Mouse (Mus musculus): ENCODE measurements around the gene Pdcd1. TPM values are rescaled to one million over a fixed set of nuclear protein-coding genes. Genes with fewer than 3 reads are reported as not detected.
"Not testable (repeated sequence)": the region's sequence is repeated elsewhere in the genome, so short reads cannot be mapped to it uniquely, and the experiment has no call there.

Pdcd1 gene
- polyA plus RNA-seq, 1 experiment = 0.12 TPM

- no peak for DNase-seq (ENCODE audit: extremely low spot score in 1 of 2, low spot score in 1 of 2)
These were observed 19.2 kb downstream of the Pdcd1 start for GRCm38 (mm10) chr1:94033075-94033602.

GRCm38 (mm10) chr1:94028741-94029140 lies 23.6 kb downstream of the Pdcd1 start:
- no peak for DNase-seq (ENCODE audit: extremely low spot score in 1 of 2, low spot score in 1 of 2)

- peak in 1 of 2 experiments; percentile 19 for DNase-seq (ENCODE audit: extremely low spot score in 1 of 2, low spot score in 1 of 2)
These were observed 24.7 kb downstream of the Pdcd1 start for GRCm38 (mm10) chr1:94027506-94028108.

DNA sequence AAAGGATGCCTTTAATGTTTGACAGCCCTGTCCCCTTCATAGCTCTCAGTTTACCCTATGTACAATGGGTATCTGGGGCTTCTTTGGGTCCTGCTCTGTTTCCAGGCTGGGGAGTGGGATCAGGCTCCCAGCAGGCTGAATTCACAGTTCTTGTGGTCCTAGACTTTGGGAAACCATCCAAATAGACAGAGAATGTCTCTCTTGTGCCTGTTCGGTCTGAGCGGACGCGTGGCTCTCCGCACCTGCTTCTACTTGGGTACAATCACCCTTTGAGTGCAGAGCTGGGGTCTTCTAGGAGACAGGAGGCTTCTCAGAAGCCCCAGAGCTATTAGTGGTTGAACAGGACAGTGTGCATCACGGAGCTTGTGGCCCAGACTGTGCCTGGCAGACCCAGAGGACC lies 32.2 kb downstream of the Pdcd1 start, which contains the start of gene Neu4:
Gene Neu4, plus strand, starts transcription at position 301 of the 400 bp plus-strand sequence.
- no peak for DNase-seq (ENCODE audit: extremely low spot score in 1 of 2, low spot score in 1 of 2)

DNA sequence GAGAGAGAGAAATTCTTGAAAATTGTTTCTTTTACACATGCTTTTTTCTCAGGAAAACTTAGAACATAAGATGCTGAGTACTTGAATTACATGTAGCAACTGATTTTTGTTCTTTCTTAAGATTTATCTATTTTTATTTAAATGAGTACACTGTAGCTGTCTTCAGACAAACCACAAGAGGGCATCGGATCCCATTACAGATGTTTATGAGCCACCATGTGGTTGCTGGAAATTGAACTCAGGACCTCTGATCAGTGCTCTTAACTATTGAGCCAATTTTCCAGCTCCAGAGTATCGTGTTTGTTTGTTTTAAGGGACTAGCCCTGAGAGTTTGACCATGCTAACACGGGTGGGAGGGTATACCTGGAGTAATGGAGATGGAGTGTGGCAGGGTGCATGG lies 40.7 kb downstream of the Pdcd1 start:
- DNase-seq (ENCODE audit: extremely low spot score in 1 of 2, low spot score in 1 of 2) = no peak

- DNase-seq (ENCODE audit: extremely low spot score in 1 of 2, low spot score in 1 of 2) = peak; percentile 86 to 88
These were observed 43.5 kb downstream of the Pdcd1 start for GRCm38 (mm10) chr1:94008826-94009225.

GRCm38 (mm10) chr1:94005954-94006506 lies 46.3 kb downstream of the Pdcd1 start:
- peak; percentile 33 to 38 for DNase-seq (ENCODE audit: extremely low spot score in 1 of 2, low spot score in 1 of 2)

DNA sequence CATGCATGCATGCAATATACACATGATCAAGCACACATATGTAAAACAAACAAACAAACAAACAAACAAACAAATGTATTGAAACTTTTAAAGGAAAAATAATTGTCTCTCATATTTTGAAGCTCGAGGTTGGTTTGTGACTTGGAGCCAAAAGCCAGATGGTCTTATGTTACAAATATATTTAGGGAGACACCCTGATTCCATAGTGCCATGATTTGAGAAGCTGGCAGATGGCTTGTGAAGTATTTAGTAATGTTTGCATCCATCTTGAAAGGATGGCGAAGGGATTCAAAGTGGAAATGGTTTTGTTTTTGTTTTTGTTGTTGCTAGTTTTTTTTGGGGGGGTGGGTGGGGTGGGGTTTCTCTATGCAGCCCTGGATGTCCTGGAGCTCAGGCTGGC lies 51.3 kb downstream of the Pdcd1 start:
- no peak for DNase-seq (ENCODE audit: extremely low spot score in 1 of 2, low spot score in 1 of 2)

DNA sequence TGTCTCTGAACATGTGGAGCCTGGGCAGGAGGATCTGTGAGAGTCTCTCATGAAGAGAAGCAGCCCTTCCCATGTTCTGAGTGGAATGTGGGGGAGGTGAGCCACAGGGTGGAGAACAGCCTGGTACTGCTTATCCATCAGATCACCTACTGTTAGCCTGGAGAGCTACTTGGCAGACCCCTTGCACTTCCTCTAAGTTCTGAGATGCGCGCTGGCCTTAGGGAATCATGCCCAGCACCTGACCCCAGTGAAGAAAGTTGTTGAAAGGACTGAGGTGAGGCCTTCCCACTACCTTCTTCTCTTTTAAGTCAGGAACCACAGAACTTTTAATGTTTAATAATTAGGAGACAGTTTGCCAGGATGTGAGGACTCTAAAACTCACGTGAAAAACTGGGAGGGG lies 60.9 kb downstream of the Pdcd1 start:
- not testable (repeated sequence) for DNase-seq (ENCODE audit: extremely low spot score in 1 of 2, low spot score in 1 of 2)

DNA sequence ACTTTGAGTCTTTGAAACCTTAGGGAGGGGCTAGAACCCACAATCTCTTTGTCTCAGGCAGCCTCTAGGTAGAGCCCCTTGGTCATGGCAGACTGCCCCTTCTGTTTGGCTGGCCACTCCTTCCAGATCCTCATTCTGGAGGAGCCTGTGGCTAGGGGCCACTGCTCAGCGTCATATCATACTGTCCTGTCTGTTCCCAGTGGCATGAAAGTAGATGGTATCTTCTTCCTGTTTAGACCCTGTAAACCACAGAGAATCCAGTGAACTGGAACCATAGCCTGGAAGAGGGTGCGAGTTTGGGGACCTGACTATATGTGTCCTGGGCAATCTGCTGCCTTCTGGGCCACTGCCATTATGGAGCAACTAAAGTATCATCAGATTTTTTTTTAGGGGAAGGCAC lies 61.3 kb downstream of the Pdcd1 start:
- not testable (repeated sequence) for DNase-seq (ENCODE audit: extremely low spot score in 1 of 2, low spot score in 1 of 2)

GRCm38 (mm10) chr1:93990209-93990608 lies 62.1 kb downstream of the Pdcd1 start, which contains the start of gene Gal3st2c:
TSS of gene Gal3st2c (plus strand) at chr1:93990509.
- not testable (repeated sequence) for DNase-seq (ENCODE audit: extremely low spot score in 1 of 2, low spot score in 1 of 2)

DNA sequence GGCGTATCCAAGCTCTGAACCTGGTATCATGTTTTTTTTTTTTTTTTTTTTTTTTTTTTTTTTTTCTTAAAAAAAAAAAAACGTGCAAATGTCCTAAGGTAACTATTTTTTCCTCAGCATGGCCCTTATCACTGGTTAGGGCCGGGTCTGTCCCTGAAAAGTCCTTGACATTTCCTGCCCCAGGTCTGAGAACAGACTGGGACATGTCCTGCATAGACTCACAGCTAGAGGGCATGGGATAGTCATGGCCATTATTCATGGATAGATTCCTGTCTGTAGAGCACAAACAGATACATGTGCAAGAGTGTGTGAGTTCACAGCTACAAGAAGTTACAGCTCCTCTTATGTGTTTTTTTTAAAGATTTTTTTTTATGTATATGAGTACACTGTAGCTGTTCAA lies 63.6 kb downstream of the Pdcd1 start:
- no peak for DNase-seq (ENCODE audit: extremely low spot score in 1 of 2, low spot score in 1 of 2)

Other genes starting within 250 kb of the Pdcd1 start
- gene Ing5, start 248.6 kb downstream of the Pdcd1 start, polyA plus RNA-seq (2012; rRNA removed) = 8.1 and 8.4 TPM in 2 replicates
- 17.3 and 17.6 TPM in 2 replicates for gene D2hgdh, start 227.6 kb downstream of the Pdcd1 start, polyA plus RNA-seq (2012; rRNA removed)
- 0.06 and 0.11 TPM in 2 replicates for gene Gal3st2, start 191.2 kb downstream of the Pdcd1 start, polyA plus RNA-seq (2012; rRNA removed)
- 0.10 TPM in 1 of 2 replicates, not detected in the other for gene Gal3st2b, start 134.2 kb downstream of the Pdcd1 start, polyA plus RNA-seq (2012; rRNA removed)
- gene Gal3st2c, start 62.0 kb downstream of the Pdcd1 start, polyA plus RNA-seq (2012; rRNA removed) = 0.02 TPM in 1 of 2 replicates, not detected in the other
- 8.0 and 8.2 TPM in 2 replicates for gene Neu4, start 32.1 kb downstream of the Pdcd1 start, polyA plus RNA-seq (2012; rRNA removed)

Measured in frontal cortex, adult 2 months (tissue).